Mouse (Mus musculus): ENCODE measurements at regions not wholly inside any gene's neighbourhood (a gene's known extent, or its start where the extent isn't known, plus 50 kb on each side); places are given as distances from the start of the nearest gene placed in this dataset.

DNA sequence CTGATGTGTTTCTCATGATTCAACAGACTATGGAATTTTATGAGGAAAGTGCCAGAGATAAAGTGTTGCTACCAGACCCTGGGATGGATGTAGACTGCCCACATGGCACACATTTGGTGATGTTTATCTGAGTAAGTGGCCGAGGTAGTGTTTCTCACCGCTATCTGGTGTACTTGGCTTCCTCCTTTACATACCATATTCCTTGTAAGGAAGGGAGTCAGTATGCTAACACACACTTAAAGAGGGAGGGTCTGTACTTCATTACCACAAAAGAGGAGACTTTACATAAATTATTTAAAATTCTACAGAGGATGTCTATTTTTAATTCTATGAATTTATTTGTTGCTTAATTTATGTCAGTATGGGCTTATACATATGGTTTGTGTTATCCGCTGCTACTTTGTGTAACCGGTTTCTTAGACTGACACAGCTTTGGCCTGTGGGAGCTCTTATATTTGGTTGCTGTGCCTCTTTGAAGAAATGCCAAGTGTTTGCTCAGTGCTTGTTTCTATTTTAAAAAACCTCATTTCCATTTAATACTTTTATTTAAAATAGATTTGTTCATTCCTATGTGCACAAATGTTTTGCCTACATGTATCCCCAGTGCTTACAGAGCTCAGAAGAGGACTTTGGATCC, 100.2 kb upstream of the Impg1 start:
- Histone ChIP-seq H3K4me1 (replicated peaks; ENCODE audit: control insufficient read depth, insufficient read depth, low read length) (no peaks in the 10 kb centered on the region), H3K27ac (ENCODE audit: low read depth, low read length) (no peak overlapping the region), H3K36me3 (ENCODE audit: control insufficient read depth, insufficient read depth) (no peaks in the 10 kb centered on the region), H3K9me3 (ENCODE audit: control insufficient read depth) (no peaks in the 10 kb centered on the region), H3K4me3 (ENCODE audit: low read depth, low read length) (no peak overlapping the region), H3K4me2 (replicated peaks; ENCODE audit: low read depth) (no peak overlapping the region), H3K27me3 (replicated peaks; ENCODE audit: control insufficient read depth, insufficient read depth, low read length) (no peaks in the 10 kb centered on the region), H3K9ac (ENCODE audit: low read depth, low read length) (no peak overlapping the region)
- ATAC-seq: no peak
- no peak for TF ChIP-seq CTCF (IDR thresholded peaks at IDR 0.05; ENCODE audit: low read depth)
- 72% methylated on average over 4 of the region's 4 CpGs for WGBS

DNA sequence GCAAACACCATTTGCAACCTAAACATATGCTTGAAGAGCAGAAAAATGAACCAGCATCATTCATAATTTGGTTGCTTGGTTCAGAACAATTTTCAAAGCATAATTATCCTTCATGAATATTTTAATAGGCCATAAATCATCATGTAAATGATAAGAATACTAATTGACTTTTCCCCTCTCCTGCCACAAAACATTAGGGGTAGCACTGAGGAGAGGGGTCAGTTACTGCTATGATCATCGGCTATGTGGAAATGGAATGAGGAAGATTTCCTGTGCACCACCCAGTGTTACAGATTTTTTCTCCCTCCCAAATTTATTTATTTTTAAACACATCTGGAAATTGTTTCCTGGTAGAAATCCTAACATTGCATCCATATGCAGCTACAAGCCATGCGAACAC, 98.4 kb upstream of the Impg1 start:
- WGBS: 77% methylated on average over 2 of the region's 2 CpGs
- H3K9me3 ChIP-seq (ENCODE audit: control insufficient read depth): no peaks in the 10 kb centered on the region

DNA sequence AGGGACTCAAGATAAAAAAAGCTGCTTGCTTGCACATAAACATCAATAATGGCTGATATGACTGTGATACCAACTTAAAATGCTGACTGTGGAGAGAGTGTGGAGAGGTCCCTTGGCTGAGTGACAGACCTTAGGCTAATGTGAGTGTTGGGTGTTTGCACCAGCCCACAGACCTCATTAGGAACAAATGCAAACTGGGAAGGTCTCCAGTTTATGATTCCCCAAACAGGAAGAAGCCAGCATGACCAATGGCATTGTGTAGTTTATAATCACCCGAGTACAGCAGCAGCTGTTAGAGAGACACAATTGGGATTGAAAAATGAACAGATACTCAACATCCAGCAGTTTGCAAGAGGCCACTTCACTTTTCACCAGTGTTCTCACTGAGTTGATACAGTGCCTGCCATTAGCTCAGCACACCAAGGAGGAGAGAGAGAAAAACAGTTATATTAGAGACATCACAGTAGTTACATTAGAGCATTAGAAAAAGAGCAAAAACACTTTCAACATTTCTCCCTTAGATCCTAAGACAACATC, 90.3 kb upstream of the Impg1 start:
- ATAC-seq: no peak
- H3K27me3 ChIP-seq (replicated peaks; ENCODE audit: control insufficient read depth, insufficient read depth, low read length): no peaks in the 10 kb centered on the region
- H3K4me2 ChIP-seq (replicated peaks; ENCODE audit: low read depth): no peak overlapping the region
- no peak overlapping the region for H3K27ac ChIP-seq (ENCODE audit: low read depth, low read length)
- no peaks in the 10 kb centered on the region for H3K9me3 ChIP-seq (ENCODE audit: control insufficient read depth)
- TF ChIP-seq CTCF (IDR thresholded peaks at IDR 0.05; ENCODE audit: low read depth): no peak
- H3K4me3 ChIP-seq (ENCODE audit: low read depth, low read length): no peak overlapping the region
- no peaks in the 10 kb centered on the region for H3K4me1 ChIP-seq (replicated peaks; ENCODE audit: control insufficient read depth, insufficient read depth, low read length)
- H3K36me3 ChIP-seq (ENCODE audit: control insufficient read depth, insufficient read depth): no peaks in the 10 kb centered on the region
- 57% methylated on average over 1 of the region's 1 CpGs for WGBS
- no peak overlapping the region for H3K9ac ChIP-seq (ENCODE audit: low read depth, low read length)

More for the DNA sequence above, 98.4 kb upstream of the Impg1 start:
- Histone ChIP-seq H3K4me2 (replicated peaks; ENCODE audit: low read depth) (no peak overlapping the region), H3K4me3 (ENCODE audit: low read depth, low read length) (no peak overlapping the region), H3K27ac (ENCODE audit: low read depth, low read length) (no peak overlapping the region), H3K9ac (ENCODE audit: low read depth, low read length) (no peak overlapping the region), H3K4me1 (replicated peaks; ENCODE audit: control insufficient read depth, insufficient read depth, low read length) (no peaks in the 10 kb centered on the region), H3K27me3 (replicated peaks; ENCODE audit: control insufficient read depth, insufficient read depth, low read length) (no peaks in the 10 kb centered on the region), H3K36me3 (ENCODE audit: control insufficient read depth, insufficient read depth) (no peaks in the 10 kb centered on the region)
- TF ChIP-seq CTCF (IDR thresholded peaks at IDR 0.05; ENCODE audit: low read depth): no peak
- ATAC-seq: no peak

Data from intestine, postnatal 0 days (tissue).